ENCODE assay signal across 12 mouse cellular contexts in genomic region chr4:95390549-95390948, GRCm38 (mm10).
"Had no signal": no experiment of that assay in that cellular context is flagged by ENCODE, and none has a peak within 500 bp of the region (broad histone marks: within the 10 kb centered on the region; RNA-seq: fewer than 3 reads in every experiment).

No protein-coding gene starts in this region.

- H3K27me3 ChIP-seq: limb, embryonic 13.5 days; neural tube, embryonic 12.5 days had no signal

- H3K27ac ChIP-seq: limb, embryonic 13.5 days; liver, embryonic 14.5 days; macrophage; neural tube, embryonic 12.5 days had no signal

- ATAC-seq: intestine, postnatal 0 days had no signal

- H3K4me2 ChIP-seq: limb, embryonic 13.5 days; neural tube, embryonic 12.5 days had no signal

- H3K9ac ChIP-seq: limb, embryonic 13.5 days; liver, embryonic 14.5 days; neural tube, embryonic 12.5 days had no signal

- H3K36me3 ChIP-seq: limb, embryonic 13.5 days; neural tube, embryonic 12.5 days had no signal

- H3K4me1 ChIP-seq: neural tube, embryonic 12.5 days had no signal

- H3K4me3 ChIP-seq: limb, embryonic 13.5 days; neural tube, embryonic 12.5 days had no signal

- H3K9me3 ChIP-seq: limb, embryonic 13.5 days; neural tube, embryonic 12.5 days had no signal

- DNase-seq: kidney, adult 9 months; kidney, postnatal 10 days; left cerebral cortex, postnatal 4 days; lung, adult 2 months; midbrain, embryonic 14.5 days; thymus, adult 18-20 months; thymus, postnatal 14 days had no signal
